Mouse (Mus musculus) bone marrow macrophage, adult 2 months (primary cell): ENCODE results near the gene Dnajb5.

Experiments
- CTCF ChIP-seq: IDR thresholded peaks from 2 replicates; pipeline ENCODE4 v1.5.1; 2012; ENCODE audit warnings: low read depth, mild to moderate bottlenecking, low read length, moderate library complexity
- POLR2A ChIP-seq: IDR thresholded peaks from 2 replicates; pipeline ENCODE4 v1.6.1; 2012; ENCODE audit warnings: mild to moderate bottlenecking, low read depth, low read length, borderline replicate concordance

- TF ChIP-seq CTCF = no peak
- TF ChIP-seq POLR2A = no peak
Observed at GRCm38 (mm10) chr4:42924095-42924710, 25.4 kb upstream of the Dnajb5 start.
